Mouse (Mus musculus) effector memory CD4-positive, alpha-beta T cell, adult 5 months (primary cell): ENCODE results near the gene Nkg7. TPM values are rescaled to one million over a fixed set of nuclear protein-coding genes. Genes with fewer than 3 reads are reported as not detected.

ENCODE experiments used
- polyA plus RNA-seq: library from polyadenylated mRNA; unstranded; fragments of 100-300 nt; shearing (Covaris generic); gene quantifications from one replicate; pipeline ENCODE4 v1.2.1, GENCODE M21; 2017

The Nkg7 gene
- 634 TPM for polyA plus RNA-seq

GRCm38 (mm10) chr7:43436341-43437255 lies at the start of gene Nkg7:
TSS of gene Nkg7 (plus strand) at chr7:43437073.

GRCm38 (mm10) chr7:43408131-43408553 lies 28.7 kb upstream of the Nkg7 start, which contains the start of gene Siglecg:
TSS of gene Siglecg (plus strand) at chr7:43408204.

GRCm38 (mm10) chr7:43427406-43427805 lies 9.5 kb upstream of the Nkg7 start, which contains the start of gene Lim2:
TSS of gene Lim2 (plus strand) at chr7:43427670.

GRCm38 (mm10) chr7:43440482-43440881 lies 3.6 kb downstream of the Nkg7 start, which contains the start of gene Cldnd2:
TSS of gene Cldnd2 (plus strand) at chr7:43440782.

GRCm38 (mm10) chr7:43443917-43444293 lies 7.0 kb downstream of the Nkg7 start, which contains the start of the genes Etfb and Gm45233:
TSS of gene Etfb (plus strand) at chr7:43444083.
TSS of gene Gm45233 (plus strand) at chr7:43444128.

GRCm38 (mm10) chr7:43462851-43463250 lies 26.0 kb downstream of the Nkg7 start, which contains the start of gene Vsig10l:
TSS of gene Vsig10l (plus strand) at chr7:43463151.

Other genes with a start within 250 kb of the Nkg7 start
- gene Zfp715, start 123.8 kb upstream of the Nkg7 start, polyA plus RNA-seq: 19.0 TPM
- gene Siglecf, start 85.7 kb upstream of the Nkg7 start, polyA plus RNA-seq: not detected
- gene Siglecg, start 28.9 kb upstream of the Nkg7 start, polyA plus RNA-seq: not detected
- not detected for gene Lim2, start 9.4 kb upstream of the Nkg7 start, polyA plus RNA-seq
- gene Cldnd2, start 3.7 kb downstream of the Nkg7 start, polyA plus RNA-seq: not detected
- gene Etfb, start 7.0 kb downstream of the Nkg7 start, polyA plus RNA-seq: 73.5 TPM
- 0.50 TPM for gene Gm45233, start 7.1 kb downstream of the Nkg7 start, polyA plus RNA-seq
- gene Vsig10l, start 26.1 kb downstream of the Nkg7 start, polyA plus RNA-seq: 3.8 TPM
- not detected for gene Iglon5, start 53.0 kb downstream of the Nkg7 start, polyA plus RNA-seq
- gene 4931406B18Rik, start 68.9 kb downstream of the Nkg7 start, polyA plus RNA-seq: not detected
- not detected for gene Cd33, start 107.4 kb downstream of the Nkg7 start, polyA plus RNA-seq
- gene Zfp658, start 125.2 kb downstream of the Nkg7 start, polyA plus RNA-seq: 2.3 TPM
- 4.0 TPM for gene Zfp719, start 142.5 kb downstream of the Nkg7 start, polyA plus RNA-seq
- gene Zfp819, start 170.1 kb downstream of the Nkg7 start, polyA plus RNA-seq: not detected
- gene Ceacam18, start 197.6 kb downstream of the Nkg7 start, polyA plus RNA-seq: not detected
- 0.34 TPM for gene Siglece, start 223.1 kb downstream of the Nkg7 start, polyA plus RNA-seq
- 4.2 TPM for gene Ctu1, start 234.9 kb downstream of the Nkg7 start, polyA plus RNA-seq